Mouse (Mus musculus) central nervous system, embryonic 18 days (tissue): Measurements from ENCODE around the gene Kcna7. TPM values are rescaled to one million over a fixed set of nuclear protein-coding genes. Genes with fewer than 3 reads are reported as not detected.

Experiments
- polyA plus RNA-seq: library from polyadenylated mRNA; depleted of rRNA; stranded (reverse); fragments of >200 nt; gene quantifications from 2 replicates; pipeline ENCODE4 v1.2.3, GENCODE M21; 2012; rRNA removed

Gene Kcna7
- polyA plus RNA-seq: 0.03 TPM in 1 of 2 replicates, not detected in the other

GRCm38 (mm10) chr7:45405091-45406075 lies at the start of gene Kcna7:
Gene Kcna7 (plus strand): TSS chr7:45405653.

GRCm38 (mm10) chr7:45366652-45367019 lies 38.8 kb upstream of the Kcna7 start, which contains the start of gene Ppfia3:
Gene Ppfia3 (minus strand): TSS chr7:45367019.

GRCm38 (mm10) chr7:45370475-45371311 lies 34.8 kb upstream of the Kcna7 start, which contains the start of gene Lin7b:
Gene Lin7b (minus strand): TSS chr7:45370583.

GRCm38 (mm10) chr7:45395578-45396336 lies 9.7 kb upstream of the Kcna7 start, which contains the start of gene Snrnp70:
Gene Snrnp70 (minus strand): TSS chr7:45395742.

GRCm38 (mm10) chr7:45413113-45413863 lies 7.8 kb downstream of the Kcna7 start, which contains the start of gene Ntf5:
Gene Ntf5 (plus strand): TSS chr7:45413695.

GRCm38 (mm10) chr7:45420615-45420919 lies 15.1 kb downstream of the Kcna7 start, which contains the start of gene Lhb:
Gene Lhb (plus strand): TSS chr7:45420820.

GRCm38 (mm10) chr7:45434203-45435015 lies 29.0 kb downstream of the Kcna7 start, which contains the start of gene Gys1:
Gene Gys1 (plus strand): TSS chr7:45434844.

GRCm38 (mm10) chr7:45437521-45438276 lies 32.2 kb downstream of the Kcna7 start, which contains the start of gene Ruvbl2:
Gene Ruvbl2 (minus strand): TSS chr7:45438096.

Other genes with a start within 250 kb of the Kcna7 start
- gene Slc17a7, start 241.7 kb upstream of the Kcna7 start, polyA plus RNA-seq: 45.9 and 55.3 TPM in 2 replicates
- 0.16 and 0.22 TPM in 2 replicates for gene Gfy, start 226.1 kb upstream of the Kcna7 start, polyA plus RNA-seq
- 0.19 and 0.21 TPM in 2 replicates for gene Pth2, start 224.7 kb upstream of the Kcna7 start, polyA plus RNA-seq
- 0.56 and 0.74 TPM in 2 replicates for gene Ccdc155, start 200.8 kb upstream of the Kcna7 start, polyA plus RNA-seq
- 5.7 and 5.9 TPM in 2 replicates for gene Dkkl1, start 193.5 kb upstream of the Kcna7 start, polyA plus RNA-seq
- 57.7 and 65.9 TPM in 2 replicates for gene Tead2, start 189.9 kb upstream of the Kcna7 start, polyA plus RNA-seq
- gene Cd37, start 166.5 kb upstream of the Kcna7 start, polyA plus RNA-seq: 1.5 and 1.6 TPM in 2 replicates
- gene Slc6a16, start 164.6 kb upstream of the Kcna7 start, polyA plus RNA-seq: 2.1 and 2.2 TPM in 2 replicates
- gene Slc6a21, start 128.1 kb upstream of the Kcna7 start, polyA plus RNA-seq: 0.03 and 0.12 TPM in 2 replicates
- gene Trpm4, start 71.9 kb upstream of the Kcna7 start, polyA plus RNA-seq: 23.4 and 26.7 TPM in 2 replicates
- 0.35 and 2.8 TPM in 2 replicates for gene Hrc, start 70.4 kb upstream of the Kcna7 start, polyA plus RNA-seq
- gene Ppfia3, start 38.6 kb upstream of the Kcna7 start, polyA plus RNA-seq: 60.6 and 63.5 TPM in 2 replicates
- 59.8 and 63.1 TPM in 2 replicates for gene Lin7b, start 35.1 kb upstream of the Kcna7 start, polyA plus RNA-seq
- gene Snrnp70, start 9.9 kb upstream of the Kcna7 start, polyA plus RNA-seq: 619 and 668 TPM in 2 replicates
- 0.06 and 0.13 TPM in 2 replicates for gene Ntf5, start 8.0 kb downstream of the Kcna7 start, polyA plus RNA-seq
- gene Lhb, start 15.2 kb downstream of the Kcna7 start, polyA plus RNA-seq: 0.31 and 0.66 TPM in 2 replicates
- gene Gys1, start 29.2 kb downstream of the Kcna7 start, polyA plus RNA-seq: 23.7 and 24.0 TPM in 2 replicates
- 114 and 117 TPM in 2 replicates for gene Ruvbl2, start 32.4 kb downstream of the Kcna7 start, polyA plus RNA-seq
- 1,600 and 1,742 TPM in 2 replicates for gene Ftl1, start 54.2 kb downstream of the Kcna7 start, polyA plus RNA-seq
- 176 and 188 TPM in 2 replicates for gene Bax, start 61.2 kb downstream of the Kcna7 start, polyA plus RNA-seq
- gene Tulp2, start 76.2 kb downstream of the Kcna7 start, polyA plus RNA-seq: 0.22 and 0.32 TPM in 2 replicates
- 0.17 TPM in 1 of 2 replicates, not detected in the other for gene Gm45808, start 81.2 kb downstream of the Kcna7 start, polyA plus RNA-seq
- gene Dhdh, start 83.2 kb downstream of the Kcna7 start, polyA plus RNA-seq: 3.0 and 3.2 TPM in 2 replicates
- gene Nucb1, start 104.8 kb downstream of the Kcna7 start, polyA plus RNA-seq: 99.6 and 103 TPM in 2 replicates
- 13.4 and 14.0 TPM in 2 replicates for gene Ppp1r15a, start 120.6 kb downstream of the Kcna7 start, polyA plus RNA-seq
- 2.4 and 6.4 TPM in 2 replicates for gene Plekha4, start 120.7 kb downstream of the Kcna7 start, polyA plus RNA-seq
- 0.10 and 0.53 TPM in 2 replicates for gene Hsd17b14, start 149.2 kb downstream of the Kcna7 start, polyA plus RNA-seq
- gene Bcat2, start 164.5 kb downstream of the Kcna7 start, polyA plus RNA-seq: 36.4 and 37.4 TPM in 2 replicates
- gene Fgf21, start 209.8 kb downstream of the Kcna7 start, polyA plus RNA-seq: not detected in 2 replicates
- 0.04 and 0.21 TPM in 2 replicates for gene Fut1, start 211.6 kb downstream of the Kcna7 start, polyA plus RNA-seq
- gene Izumo1, start 216.2 kb downstream of the Kcna7 start, polyA plus RNA-seq: 0.10 and 0.19 TPM in 2 replicates
- 15.5 and 16.0 TPM in 2 replicates for gene Rasip1, start 221.8 kb downstream of the Kcna7 start, polyA plus RNA-seq
- gene Mamstr, start 234.3 kb downstream of the Kcna7 start, polyA plus RNA-seq: 2.7 and 4.2 TPM in 2 replicates